Mouse (Mus musculus): ENCODE results near the gene Slc35e4.

Gene Slc35e4

DNA sequence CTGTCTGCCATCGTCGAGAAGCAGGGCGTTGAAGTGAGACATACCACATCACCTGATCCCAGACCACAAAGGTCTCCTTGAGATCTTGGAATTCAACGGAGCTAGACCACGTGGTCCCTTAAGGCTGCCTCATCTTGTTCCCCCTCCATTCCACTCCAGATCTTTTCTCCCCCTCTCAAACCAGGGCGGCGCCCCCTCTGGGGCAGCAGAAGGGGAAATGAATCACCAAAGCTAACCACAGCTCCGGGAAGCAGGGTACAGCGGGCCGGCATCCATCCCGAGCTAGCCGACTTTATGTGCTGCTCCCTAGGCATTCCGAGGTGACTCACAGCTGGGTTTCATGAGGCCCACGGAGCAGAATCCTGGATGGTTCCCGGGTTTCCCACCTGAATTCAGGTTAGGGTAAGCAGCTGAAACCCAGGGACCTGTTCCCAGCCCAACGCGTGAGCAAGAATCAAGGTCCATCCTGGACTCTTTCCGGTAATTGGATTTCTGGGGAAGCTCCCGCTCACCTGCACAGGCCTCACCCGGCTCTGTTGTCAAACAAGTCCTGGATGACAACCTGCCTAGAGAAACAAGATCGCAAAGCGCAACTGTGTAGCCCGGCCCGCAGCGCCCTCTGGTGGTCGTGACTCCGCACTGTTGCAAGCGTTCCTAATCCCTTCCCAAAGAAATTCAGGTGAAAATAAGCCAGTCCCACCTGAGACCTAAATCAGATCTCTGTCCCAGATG is at the start of gene Slc35e4:
Gene Slc35e4 (minus strand): TSS at position 556 of the 732 bp plus-strand sequence.
- peak; percentile 91 for DNase-seq (ENCODE audit: low read depth, low spot score)

DNA sequence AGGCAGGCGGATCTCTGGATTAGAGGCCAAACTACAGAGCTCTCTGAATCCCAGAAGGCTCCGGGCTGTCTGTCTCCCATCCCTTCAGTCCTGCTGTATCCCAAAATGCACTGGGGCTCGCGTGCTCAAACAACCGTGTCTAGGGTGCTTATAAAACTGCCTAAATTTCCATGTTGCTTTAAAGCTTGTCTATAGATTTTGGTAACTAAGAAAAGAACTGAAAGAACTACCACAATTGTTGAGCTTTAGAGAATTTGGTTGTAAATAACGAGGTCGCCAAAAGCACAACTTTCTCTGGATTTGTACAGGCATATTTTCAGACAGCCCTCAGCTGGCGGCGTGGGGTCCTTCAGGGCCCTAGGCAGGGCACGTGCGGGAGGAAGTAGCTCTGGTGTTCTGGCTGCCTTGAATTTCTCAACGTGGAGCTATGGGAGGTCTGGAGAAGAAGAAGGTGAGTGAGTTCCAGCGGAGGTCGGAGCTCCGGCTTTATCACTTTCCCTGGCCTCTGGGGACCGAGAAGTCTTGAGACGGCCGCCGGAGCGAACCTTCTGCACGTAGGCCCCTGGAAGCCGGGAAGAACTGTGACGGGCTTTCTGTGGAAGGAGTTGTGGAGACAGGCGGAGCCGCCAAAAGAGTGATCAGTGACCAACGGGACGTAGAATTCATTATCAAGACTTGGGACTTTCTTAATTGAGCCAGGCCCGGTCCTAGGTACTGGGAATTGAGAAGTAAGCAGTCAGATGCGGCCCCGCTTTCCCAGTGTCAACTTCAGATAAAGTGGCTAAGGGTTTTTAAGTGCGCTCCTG is 49.3 kb upstream of the Slc35e4 start, which contains the start of gene Pes1:
Gene Pes1 (plus strand): TSS at position 366 of the 806 bp plus-strand sequence.
- peak; percentile 94 for DNase-seq (ENCODE audit: low read depth, low spot score)

DNA sequence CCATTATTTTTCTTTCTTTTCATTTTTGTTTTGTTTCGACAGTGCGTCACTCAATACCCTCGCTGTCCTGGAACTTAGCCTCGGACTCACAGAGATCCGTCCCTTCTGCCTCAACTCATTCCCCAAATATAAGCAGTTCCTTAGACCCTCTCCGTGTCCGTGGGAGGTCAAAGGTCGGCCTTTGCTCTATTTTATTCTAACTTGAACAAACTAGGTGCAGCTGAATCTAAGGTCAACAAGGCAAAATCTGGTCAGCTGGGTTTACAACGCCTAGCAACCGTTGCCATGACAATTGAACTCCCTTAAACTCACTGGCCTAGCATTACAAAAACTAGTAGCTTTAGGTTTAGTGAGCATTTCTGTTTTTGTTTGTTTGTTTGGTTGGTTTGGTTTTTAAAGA is 48.7 kb upstream of the Slc35e4 start:
- peak; percentile 88 for DNase-seq (ENCODE audit: low read depth, low spot score)

DNA sequence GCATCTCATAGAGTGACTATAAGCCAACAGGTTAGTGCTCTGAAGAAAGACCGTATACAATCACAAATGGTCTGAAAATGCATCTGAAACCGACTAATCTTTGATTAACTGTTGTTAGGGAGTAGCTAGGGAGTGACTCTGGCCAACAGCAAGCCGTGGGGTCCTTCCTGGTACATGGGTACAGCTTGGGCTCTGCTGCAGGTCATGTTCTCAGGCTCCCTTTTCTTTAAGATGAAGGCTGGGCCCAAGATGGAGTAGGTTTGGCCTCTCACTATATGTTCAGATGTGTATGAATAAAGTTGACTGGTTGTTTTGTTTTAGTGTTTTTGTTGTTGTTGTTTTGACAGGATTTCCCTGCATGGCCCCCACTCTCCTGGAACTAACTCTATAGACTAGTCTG is 47.3 kb upstream of the Slc35e4 start:
- no peak for DNase-seq (ENCODE audit: low read depth, low spot score)

DNA sequence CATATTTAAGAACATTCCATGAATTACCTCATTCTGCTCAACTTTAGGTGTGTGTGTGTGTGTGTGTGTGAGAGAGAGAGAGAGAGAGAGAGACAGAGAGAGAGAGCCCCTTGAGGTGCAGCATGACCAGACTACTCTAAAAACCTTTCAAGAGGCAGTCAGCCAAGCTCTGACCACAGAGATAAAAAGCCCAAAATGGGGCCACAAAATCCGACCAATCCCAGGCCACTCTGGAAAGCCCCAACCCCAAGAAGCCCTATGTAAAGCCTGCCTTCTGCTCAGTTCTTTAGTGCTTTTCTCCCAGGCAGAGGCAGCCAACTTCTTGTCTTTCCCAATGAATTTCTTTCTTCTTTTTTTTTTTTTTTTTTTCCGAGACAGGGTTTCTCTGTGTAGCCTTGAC is 46.4 kb upstream of the Slc35e4 start:
- DNase-seq (ENCODE audit: low read depth, low spot score): no peak

DNA sequence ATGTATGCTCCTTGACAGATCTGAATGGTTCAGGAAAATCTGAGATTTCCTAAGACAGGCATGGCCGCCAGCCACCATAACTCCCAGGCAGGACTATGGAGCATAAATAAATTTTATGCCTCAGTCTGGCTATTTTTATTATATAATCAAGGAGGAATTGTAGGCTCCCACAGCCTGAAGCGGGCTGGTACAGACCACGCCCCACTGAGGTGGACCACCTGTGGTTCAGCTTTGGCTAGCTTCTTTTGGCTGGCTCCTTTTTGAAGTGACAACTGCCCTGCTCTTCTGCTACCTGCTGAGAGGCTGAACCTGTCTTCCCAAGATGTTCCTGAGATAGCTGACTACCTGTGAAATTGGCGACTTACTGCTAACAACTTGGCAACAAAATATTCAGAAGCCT is 40.9 kb upstream of the Slc35e4 start:
- peak; percentile 82 for DNase-seq (ENCODE audit: low read depth, low spot score)

DNA sequence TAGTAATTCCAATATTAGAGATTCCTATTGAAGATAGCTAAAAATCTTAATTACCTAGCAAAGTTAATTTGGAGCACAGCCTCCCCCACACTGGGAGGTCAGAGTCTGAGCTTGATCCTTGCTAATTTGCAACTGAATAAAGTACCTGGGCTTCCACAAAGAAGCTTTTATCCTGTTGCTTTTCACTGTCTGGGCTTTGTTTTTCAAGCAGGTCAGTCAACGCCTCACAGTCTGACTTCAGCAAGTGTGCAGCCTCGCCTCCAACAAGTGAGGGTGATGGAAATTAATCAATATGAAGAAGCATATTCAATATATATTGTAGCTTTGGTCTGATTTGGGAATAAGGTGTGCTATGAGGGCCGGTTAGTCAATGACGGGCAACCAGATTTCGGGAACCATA is 40.4 kb upstream of the Slc35e4 start:
- peak; percentile 78 for DNase-seq (ENCODE audit: low read depth, low spot score)

DNA sequence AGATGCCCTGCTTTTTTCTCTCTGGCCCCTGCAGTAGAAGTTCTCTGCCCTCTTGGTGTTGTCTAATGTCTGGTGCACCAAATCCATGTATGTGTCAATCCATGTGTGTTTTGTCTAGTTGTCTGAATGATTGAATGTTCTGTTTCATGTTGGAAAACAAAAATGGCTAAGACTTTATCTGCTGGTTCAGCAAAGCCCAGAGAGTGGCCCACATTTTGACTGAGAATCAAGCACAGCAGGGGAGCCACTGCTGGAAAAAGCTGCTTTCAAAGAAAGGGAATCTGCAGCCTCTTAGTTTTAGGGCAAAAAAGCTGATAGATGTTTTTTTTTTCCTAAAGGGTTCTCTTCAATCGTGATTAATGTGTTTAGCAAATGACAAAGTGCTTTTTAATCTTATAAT is 31.9 kb upstream of the Slc35e4 start:
- no peak for DNase-seq (ENCODE audit: low read depth, low spot score)

DNA sequence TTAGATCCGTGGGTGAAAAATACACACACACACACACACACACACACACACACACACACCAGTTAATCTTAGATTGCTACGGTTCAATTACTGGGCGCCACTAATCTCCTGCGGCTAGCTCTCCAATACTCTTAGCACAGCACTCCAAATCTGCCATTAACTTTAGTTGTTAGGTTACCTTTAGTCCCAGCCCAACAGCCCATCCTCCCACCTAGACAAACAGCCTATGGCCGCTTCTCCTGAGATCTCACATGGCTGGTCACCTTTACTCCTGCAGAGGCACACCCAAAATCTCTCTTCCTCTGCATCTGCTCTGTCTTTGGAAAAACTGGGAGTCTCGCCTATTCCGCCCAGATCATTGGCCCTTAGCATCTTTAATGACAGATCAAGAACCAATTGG is 26.9 kb upstream of the Slc35e4 start:
- DNase-seq (ENCODE audit: low read depth, low spot score): no peak

DNA sequence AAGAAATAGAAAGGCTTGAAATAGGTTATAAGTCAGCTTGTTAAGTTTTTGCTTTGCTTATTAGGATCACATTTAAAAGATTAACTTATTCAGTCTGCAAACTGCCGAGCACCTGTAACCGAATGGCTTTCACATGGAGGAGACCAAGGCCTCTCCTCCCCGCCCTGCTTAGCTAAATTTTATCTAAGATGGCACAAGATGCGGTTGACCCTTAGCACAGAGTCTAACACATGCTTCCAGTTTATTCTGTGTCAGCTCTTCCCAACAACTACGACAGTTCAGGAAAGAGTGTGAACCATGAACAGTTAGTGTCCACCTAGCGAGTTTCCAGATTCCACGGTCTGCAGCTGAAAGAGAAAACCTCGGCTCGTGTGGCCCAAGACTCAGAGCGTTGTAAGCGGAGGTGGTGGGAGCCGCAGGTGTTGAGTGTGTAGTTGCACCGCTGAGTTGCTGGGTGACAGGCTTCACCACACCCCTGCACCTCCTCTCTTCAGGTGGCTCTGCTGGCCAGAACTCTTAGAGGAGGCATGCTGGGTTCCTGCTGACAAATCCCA is 22.9 kb upstream of the Slc35e4 start:
- peak; percentile 17 for DNase-seq (ENCODE audit: low read depth, low spot score)

DNA sequence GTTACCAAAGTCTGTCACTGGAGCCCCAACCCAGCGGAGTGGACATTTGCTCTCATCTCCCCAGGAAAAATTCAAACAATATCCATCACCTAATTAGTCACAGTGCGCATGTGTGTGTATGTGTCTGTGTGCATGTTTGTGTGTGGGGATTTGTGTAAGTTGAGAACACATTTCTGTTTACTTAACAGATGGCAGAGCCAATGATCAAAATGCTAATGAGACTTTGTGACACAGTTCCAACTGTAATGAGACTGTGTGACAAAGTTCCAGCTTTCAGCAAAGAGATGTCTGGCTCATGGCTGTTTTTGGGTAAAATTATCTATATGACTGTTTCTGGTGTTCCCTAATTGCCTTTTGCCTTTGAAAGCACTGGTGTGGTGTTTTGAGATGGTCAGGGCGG is 21.9 kb upstream of the Slc35e4 start:
- DNase-seq (ENCODE audit: low read depth, low spot score): no peak

DNA sequence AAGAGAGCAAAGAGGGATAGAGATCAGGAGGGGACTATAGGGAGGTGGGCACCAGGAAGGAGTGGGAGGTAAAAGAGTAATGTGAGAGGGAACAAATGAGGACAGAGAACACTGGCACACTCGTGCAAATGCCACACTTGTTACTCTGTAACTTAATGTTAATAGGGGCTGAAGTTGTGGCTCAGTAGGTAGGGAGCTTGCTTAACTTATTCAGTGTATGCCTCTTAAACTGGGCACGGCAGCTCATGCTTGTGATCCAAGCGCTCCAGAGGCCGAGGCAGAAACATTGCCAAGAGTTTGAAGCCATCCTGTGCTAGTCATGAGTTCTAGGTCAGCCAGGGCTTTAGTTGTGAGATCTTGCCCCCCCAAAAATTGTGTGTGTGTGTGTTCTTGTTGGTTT is 20.7 kb upstream of the Slc35e4 start:
- DNase-seq (ENCODE audit: low read depth, low spot score): no peak

DNA sequence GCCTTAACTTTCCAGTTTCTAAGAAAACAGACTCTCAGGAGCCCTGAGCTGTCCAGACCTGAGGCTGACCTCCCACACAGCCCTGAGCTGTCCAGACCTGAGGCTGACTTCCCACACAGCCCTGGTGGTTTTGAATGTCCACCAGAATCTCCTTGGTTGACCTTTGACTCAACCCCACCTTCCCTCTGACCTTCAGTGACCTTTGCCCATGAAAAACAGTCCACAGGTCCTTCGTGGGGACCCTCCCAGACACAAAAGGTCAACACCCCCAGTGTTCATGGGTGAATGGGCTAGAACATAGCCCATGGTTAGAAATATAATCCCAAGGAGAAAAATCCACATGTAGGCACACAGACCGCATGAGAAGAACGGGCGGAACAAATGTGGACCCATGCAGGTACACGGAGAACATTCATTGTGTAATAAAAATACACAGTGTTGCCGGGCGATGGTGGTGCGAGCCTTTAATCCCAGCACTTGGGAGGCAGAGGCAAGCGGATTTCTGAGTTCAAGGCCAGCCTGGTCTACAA is 19.4 kb upstream of the Slc35e4 start:
- DNase-seq (ENCODE audit: low read depth, low spot score): no peak

DNA sequence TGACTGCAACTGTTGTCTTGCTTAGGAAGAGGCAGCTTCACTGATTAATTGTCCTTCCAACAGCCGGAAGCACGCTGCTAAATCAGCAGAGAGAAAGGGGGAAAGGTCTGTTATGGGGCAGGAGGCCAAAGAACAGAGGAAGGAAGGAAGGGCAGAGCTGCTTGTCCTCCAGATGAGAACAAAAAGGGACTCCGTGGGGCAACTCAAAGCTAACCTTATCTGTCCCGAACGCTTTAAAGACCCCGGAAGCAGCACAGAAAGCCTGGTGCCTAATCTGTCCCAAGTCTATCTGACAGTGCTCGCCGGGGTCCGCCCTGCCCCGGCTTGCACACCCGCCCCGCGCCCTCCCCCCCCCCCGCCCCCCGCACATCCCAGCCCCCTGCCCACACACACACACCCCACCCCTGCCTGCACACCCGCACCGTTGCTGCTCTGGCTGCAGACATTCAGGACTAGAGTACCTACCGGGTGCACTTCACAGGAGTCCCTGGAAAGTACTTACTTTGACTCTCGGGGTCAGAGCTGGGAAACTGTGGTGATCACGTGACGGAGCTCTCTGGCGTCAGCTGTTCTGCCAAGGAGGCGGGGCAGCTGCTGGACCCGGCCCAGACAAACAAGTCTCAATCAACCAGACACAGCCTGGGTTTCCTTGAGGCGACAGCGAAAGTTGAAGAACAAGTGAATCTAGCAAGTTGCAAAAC is 17.2 kb upstream of the Slc35e4 start, which contains the start of gene Tcn2:
Gene Tcn2 (minus strand): TSS at position 649 of the 701 bp plus-strand sequence.
- DNase-seq (ENCODE audit: low read depth, low spot score): peak; percentile 94

DNA sequence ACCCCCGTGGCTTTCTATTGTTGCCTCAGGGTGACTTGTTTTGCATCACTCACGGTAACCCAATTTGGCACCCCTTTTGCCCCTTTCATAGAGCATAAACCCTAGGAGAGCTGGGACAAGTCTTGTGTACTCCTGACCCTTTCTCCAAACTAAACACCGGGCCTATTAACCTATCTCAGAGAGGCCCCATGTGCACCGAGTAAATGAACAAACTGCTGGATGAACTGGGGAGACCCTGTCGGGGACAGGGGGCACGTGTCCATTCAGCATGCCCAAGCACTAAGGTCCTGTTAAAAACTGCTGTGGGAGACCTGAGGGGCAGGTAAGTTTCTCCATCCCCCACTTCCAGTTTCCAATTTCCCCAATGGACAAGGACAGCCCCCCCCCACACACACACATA is 16.5 kb upstream of the Slc35e4 start:
- no peak for DNase-seq (ENCODE audit: low read depth, low spot score)

DNA sequence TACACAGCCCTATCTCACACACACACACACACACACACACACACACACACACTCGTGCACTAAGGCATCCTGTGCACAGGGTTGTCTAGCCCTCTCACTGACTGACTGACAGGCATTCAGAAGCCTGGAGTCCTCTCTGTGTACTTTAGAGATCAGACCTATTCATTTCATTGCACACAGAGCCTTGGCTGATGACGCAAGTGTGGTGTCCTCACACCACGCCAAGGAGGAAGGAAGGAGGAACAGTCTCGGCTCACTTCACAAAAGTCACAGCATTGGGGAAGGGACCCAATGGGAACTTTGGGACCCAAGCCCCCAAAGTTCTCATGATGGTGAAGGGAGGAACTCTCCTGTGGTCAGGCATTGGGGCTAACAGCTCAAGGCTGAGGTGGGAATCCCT is 15.6 kb upstream of the Slc35e4 start:
- DNase-seq (ENCODE audit: low read depth, low spot score): no peak

DNA sequence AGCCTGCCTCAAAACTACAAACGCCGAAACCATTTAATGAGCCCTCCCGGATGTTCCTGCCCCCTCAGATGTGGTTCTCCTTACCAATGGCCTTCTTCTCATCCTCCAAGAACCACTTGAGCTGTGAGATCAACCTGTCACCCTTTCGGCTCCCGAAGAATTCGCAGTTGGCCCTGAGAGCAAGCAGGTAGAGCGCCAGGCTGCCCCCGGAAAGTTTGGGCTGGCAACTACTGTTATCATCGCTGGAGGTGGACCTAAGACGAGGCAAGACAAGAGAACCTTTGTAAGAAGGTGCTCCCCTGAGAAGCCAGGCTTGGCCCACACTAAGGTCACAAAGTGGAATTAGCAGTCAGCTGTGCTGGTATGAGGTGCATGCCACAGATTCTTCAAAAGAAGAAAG is 11.5 kb upstream of the Slc35e4 start:
- no peak for DNase-seq (ENCODE audit: low read depth, low spot score)

DNA sequence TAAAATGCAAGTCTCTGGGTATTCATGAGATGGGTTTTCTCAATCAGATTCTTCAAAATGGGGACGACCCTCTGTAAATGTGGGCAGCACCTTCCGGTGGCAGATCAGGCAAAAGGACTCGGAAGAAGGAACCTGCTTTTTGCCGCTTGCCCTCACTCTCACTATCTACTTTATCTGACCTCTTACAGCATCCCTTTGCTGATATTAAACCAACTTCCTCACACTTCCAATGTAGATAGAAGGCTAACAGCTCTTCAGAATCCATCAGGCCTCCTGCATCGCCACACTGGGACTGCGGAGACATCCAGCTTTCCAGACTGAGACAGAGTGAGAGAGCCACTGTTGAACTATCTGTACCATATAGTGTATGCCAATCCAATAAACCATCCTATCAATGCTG is 8.3 kb upstream of the Slc35e4 start:
- DNase-seq (ENCODE audit: low read depth, low spot score): no peak

DNA sequence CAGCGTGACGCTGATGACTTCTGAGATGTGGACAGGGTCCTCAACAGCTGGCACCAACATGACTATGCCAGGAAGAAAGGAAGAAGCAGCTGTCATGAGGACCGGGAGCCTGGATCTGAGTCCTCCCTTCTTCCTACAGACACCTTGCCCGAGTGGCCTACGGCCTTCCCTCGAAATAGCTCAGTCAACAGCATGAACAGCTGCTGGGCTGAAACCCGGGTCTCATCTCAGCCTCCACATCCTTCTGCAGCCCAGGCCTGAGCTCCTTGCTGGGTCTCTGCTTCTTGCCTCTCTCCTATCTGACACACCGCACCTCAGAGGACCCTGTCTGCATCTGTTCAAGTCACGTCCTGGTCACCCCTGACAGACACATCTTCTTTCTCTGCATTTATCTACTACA is 7.7 kb upstream of the Slc35e4 start:
- DNase-seq (ENCODE audit: low read depth, low spot score): no peak

DNA sequence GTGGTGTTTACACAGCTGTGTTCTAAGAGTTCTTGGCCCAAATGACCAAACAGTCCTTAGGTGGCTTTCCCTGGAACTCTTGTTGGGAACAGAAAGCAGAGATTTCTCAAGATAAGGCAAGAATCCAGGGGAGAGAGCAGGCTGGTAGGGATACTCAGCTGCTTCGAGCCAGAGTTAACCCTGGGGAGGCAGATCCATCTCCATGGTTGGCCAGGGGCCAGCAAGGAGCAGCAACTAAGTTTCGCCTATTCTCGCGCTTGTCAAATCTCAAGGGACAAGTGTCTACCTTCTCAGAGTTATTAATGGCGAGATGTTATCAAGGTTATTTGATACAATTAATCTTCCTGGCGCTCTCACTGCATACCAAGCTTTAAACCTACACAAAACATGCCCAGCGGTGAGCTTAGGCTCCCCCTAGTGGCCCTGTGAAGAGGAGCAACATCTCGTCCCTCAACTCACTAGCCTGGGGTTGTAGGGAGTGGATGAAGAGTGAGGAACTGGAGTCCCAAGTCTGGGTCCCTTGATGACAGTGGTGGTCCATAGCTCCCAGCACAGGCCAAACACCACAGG is 6.9 kb upstream of the Slc35e4 start:
- peak; percentile 80 for DNase-seq (ENCODE audit: low read depth, low spot score)

DNA sequence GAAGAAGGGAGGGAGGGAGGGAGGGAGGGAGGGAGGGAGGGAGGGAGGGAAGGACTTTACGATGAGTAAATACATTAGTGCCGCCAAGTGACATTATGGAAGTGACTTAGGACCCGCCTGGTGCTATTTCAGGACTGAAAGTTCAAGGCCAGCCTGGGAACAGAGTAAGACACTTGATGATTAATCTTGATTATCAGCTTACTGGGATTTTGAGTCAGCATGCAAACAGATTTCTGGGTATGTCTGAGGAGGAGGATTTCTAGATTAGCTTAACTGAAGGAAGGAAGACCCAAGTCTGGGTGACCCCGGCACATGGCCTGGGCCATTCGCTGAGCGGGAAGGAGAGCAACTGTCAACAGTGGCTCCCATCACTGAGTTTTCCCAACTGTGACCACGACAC is 6.0 kb upstream of the Slc35e4 start:
- no peak for DNase-seq (ENCODE audit: low read depth, low spot score)
